Comparison of ENCODE assay signal across 19 mouse cellular contexts in genomic region chr9:24461379-24461961, GRCm38 (mm10). TPM values are rescaled to one million over a fixed set of nuclear protein-coding genes. Genes with fewer than 3 reads are reported as not detected.
DNase-seq lines count a peak whose midpoint lies in the region; ATAC-seq and TF ChIP-seq lines count a peak whose summit lies in the region.
"Had no signal": no experiment of that assay in that cellular context is flagged by ENCODE, and none has a peak within 500 bp of the region (broad histone marks: within the 10 kb centered on the region; RNA-seq: fewer than 3 reads in every experiment).

No protein-coding gene starts in this region.

- no peaks in the 10 kb centered on the region for H3K36me3 ChIP-seq in hindbrain, postnatal 0 days (ENCODE audit: insufficient read depth, low read length)
- H3K36me3 ChIP-seq in hindbrain, embryonic 12.5 days, result no peaks in the 10 kb centered on the region
- H3K36me3 ChIP-seq in midbrain, embryonic 15.5 days (replicated peaks), result no peaks in the 10 kb centered on the region
- 0 out of 2 replicates have a peak, but pooled peaks cover 7% of the 10 kb centered on the region for H3K36me3 ChIP-seq in midbrain, embryonic 10.5 days
- H3K36me3 ChIP-seq in midbrain, postnatal 0 days (ENCODE audit: insufficient read depth, low read length), result no peaks in the 10 kb centered on the region
- H3K36me3 ChIP-seq: embryonic facial prominence, embryonic 12.5 days had no signal

- H3K9ac ChIP-seq in hindbrain, postnatal 0 days (replicated peaks; ENCODE audit: low read length), result no peak overlapping the region
- no peak overlapping the region for H3K9ac ChIP-seq in hindbrain, embryonic 12.5 days
- H3K9ac ChIP-seq in midbrain, embryonic 15.5 days, result no peak overlapping the region
- H3K9ac ChIP-seq in midbrain, postnatal 0 days (replicated peaks; ENCODE audit: low read length, poor library complexity, severe bottlenecking), result no peak overlapping the region
- H3K9ac ChIP-seq: embryonic facial prominence, embryonic 12.5 days; heart, embryonic 13.5 days; hindbrain, embryonic 14.5 days had no signal

- H3K27ac ChIP-seq in hindbrain, postnatal 0 days, result no peak overlapping the region
- H3K27ac ChIP-seq in hindbrain, embryonic 12.5 days, result no peak overlapping the region
- no peak overlapping the region for H3K27ac ChIP-seq in midbrain, embryonic 15.5 days
- H3K27ac ChIP-seq in midbrain, embryonic 10.5 days (replicated peaks), result no peak overlapping the region
- H3K27ac ChIP-seq in midbrain, postnatal 0 days (ENCODE audit: low read depth, low read length), result 0 out of 2 replicates have a peak overlapping the region, but pooled peaks have one; percentile 20
- H3K27ac ChIP-seq: embryonic facial prominence, embryonic 12.5 days; heart, embryonic 13.5 days; hindbrain, embryonic 14.5 days had no signal

- no peak for TF ChIP-seq CTCF in hindbrain, postnatal 0 days (IDR thresholded peaks at IDR 0.05; ENCODE audit: low read depth)
- TF ChIP-seq CTCF in midbrain, postnatal 0 days (IDR thresholded peaks at IDR 0.05), result no peak

- H3K4me2 ChIP-seq in hindbrain, postnatal 0 days (ENCODE audit: low read depth, low read length), result no peak overlapping the region
- no peak overlapping the region for H3K4me2 ChIP-seq in hindbrain, embryonic 12.5 days (replicated peaks)
- no peak overlapping the region for H3K4me2 ChIP-seq in midbrain, embryonic 15.5 days
- no peak overlapping the region for H3K4me2 ChIP-seq in midbrain, postnatal 0 days (ENCODE audit: low read depth, low read length, poor library complexity, severe bottlenecking)
- H3K4me2 ChIP-seq: embryonic facial prominence, embryonic 12.5 days; heart, embryonic 13.5 days; hindbrain, embryonic 14.5 days had no signal

- H3K27me3 ChIP-seq in hindbrain, postnatal 0 days (ENCODE audit: insufficient read depth, low read length), result no peaks in the 10 kb centered on the region
- no peaks in the 10 kb centered on the region for H3K27me3 ChIP-seq in hindbrain, embryonic 12.5 days
- H3K27me3 ChIP-seq in midbrain, embryonic 15.5 days (replicated peaks), result no peaks in the 10 kb centered on the region
- no peaks in the 10 kb centered on the region for H3K27me3 ChIP-seq in midbrain, embryonic 10.5 days (ENCODE audit: low read depth, poor library complexity, severe bottlenecking)
- H3K27me3 ChIP-seq in midbrain, postnatal 0 days (ENCODE audit: insufficient read depth, low read length), result no peaks in the 10 kb centered on the region
- H3K27me3 ChIP-seq: embryonic facial prominence, embryonic 12.5 days; heart, embryonic 13.5 days had no signal

- H3K9me3 ChIP-seq in hindbrain, postnatal 0 days (ENCODE audit: low read length), result no peaks in the 10 kb centered on the region
- H3K9me3 ChIP-seq in hindbrain, embryonic 12.5 days (replicated peaks), result no peaks in the 10 kb centered on the region
- no peaks in the 10 kb centered on the region for H3K9me3 ChIP-seq in midbrain, embryonic 15.5 days
- H3K9me3 ChIP-seq in midbrain, embryonic 10.5 days (replicated peaks), result no peaks in the 10 kb centered on the region
- H3K9me3 ChIP-seq in midbrain, postnatal 0 days (ENCODE audit: low read length), result no peaks in the 10 kb centered on the region
- H3K9me3 ChIP-seq: embryonic facial prominence, embryonic 12.5 days; heart, embryonic 13.5 days had no signal

- no peak overlapping the region for H3K4me3 ChIP-seq in hindbrain, postnatal 0 days (ENCODE audit: low read length)
- H3K4me3 ChIP-seq in hindbrain, embryonic 12.5 days, result no peak overlapping the region
- H3K4me3 ChIP-seq in midbrain, embryonic 15.5 days, result no peak overlapping the region
- no peak overlapping the region for H3K4me3 ChIP-seq in midbrain, embryonic 10.5 days
- H3K4me3 ChIP-seq in midbrain, postnatal 0 days (ENCODE audit: low read depth, low read length), result no peak overlapping the region
- H3K4me3 ChIP-seq: embryonic facial prominence, embryonic 12.5 days; heart, embryonic 13.5 days had no signal

- peak; percentile 43; the same call in 1 of the 2 replicates for ATAC-seq in hindbrain, postnatal 0 days
- no peak for ATAC-seq in hindbrain, embryonic 12.5 days (ENCODE audit: low FRiP score)
- 0 out of 2 replicates have a peak, but pooled peaks have one; percentile 6 for ATAC-seq in midbrain, embryonic 15.5 days (replicated peaks)
- no peak for ATAC-seq in midbrain, postnatal 0 days (ENCODE audit: low FRiP score)
- ATAC-seq: forebrain, embryonic 16.5 days; inflammation-experienced regulatory T-cells, adult 6 months had no signal

- H3K4me1 ChIP-seq in hindbrain, postnatal 0 days (ENCODE audit: insufficient read depth, low read length), result no peaks in the 10 kb centered on the region
- no peaks in the 10 kb centered on the region for H3K4me1 ChIP-seq in hindbrain, embryonic 12.5 days
- H3K4me1 ChIP-seq in midbrain, embryonic 15.5 days, result no peaks in the 10 kb centered on the region
- H3K4me1 ChIP-seq in midbrain, embryonic 10.5 days, result no peaks in the 10 kb centered on the region
- H3K4me1 ChIP-seq in midbrain, postnatal 0 days (ENCODE audit: insufficient read depth, low read length), result no peaks in the 10 kb centered on the region
- H3K4me1 ChIP-seq: embryonic facial prominence, embryonic 12.5 days; heart, embryonic 13.5 days had no signal

- 75% methylated on average over 9 of the region's 9 CpGs for whole genome bisulfite sequencing in hindbrain, postnatal 0 days
- WGBS in hindbrain, embryonic 12.5 days, result 88% methylated on average over 9 of the region's 9 CpGs
- WGBS in midbrain, embryonic 15.5 days, result 74% methylated on average over 9 of the region's 9 CpGs
- 93% methylated on average over 9 of the region's 9 CpGs for WGBS in midbrain, embryonic 10.5 days
- WGBS in midbrain, postnatal 0 days, result 76% methylated on average over 9 of the region's 9 CpGs

- peak; percentile 4 for DNase-seq in hindbrain, postnatal 0 days (ENCODE audit: low spot score)
- no peak for DNase-seq in midbrain, embryonic 10.5 days (ENCODE audit: low spot score)
- DNase-seq in midbrain, postnatal 0 days (ENCODE audit: low spot score), result peak; percentile 19
- DNase-seq in ovary, postnatal 10 days (ENCODE audit: low spot score), result no peak
- DNase-seq: adrenal gland, adult 2 months; adrenal gland, postnatal 25 days; cerebellum, adult 11 months; cerebellum, adult 8-10 months; cerebellum, postnatal 25 days; gastrocnemius, postnatal 36 days; heart, adult 11 months; heart, postnatal 4 days had no signal

RNA-seq across cellular contexts. Expression of gene Dpy19l1, which starts 41.5 kb away (rescaled TPM):
- 47.9 and 56.4 TPM in 2 replicates for total RNA-seq in hindbrain, postnatal 0 days (2014; rRNA removed)
- 15.6 and 16.6 TPM in 2 replicates for polyA plus RNA-seq in hindbrain, postnatal 0 days (2015; fragmentation: Nextera tagmentation; extraction: Ambion mirVana)
- 16.3 and 17.0 TPM in 2 replicates for polyA plus RNA-seq in hindbrain, embryonic 12.5 days (2016; fragmentation: Nextera tagmentation; extraction: Ambion mirVana)
- 12.3 and 13.9 TPM in 2 replicates for polyA plus RNA-seq in midbrain, embryonic 15.5 days (2015; fragmentation: Nextera tagmentation; extraction: Ambion mirVana)
- 7.6 and 9.6 TPM in 2 replicates for polyA plus RNA-seq in midbrain, embryonic 10.5 days (2016; fragmentation: Nextera tagmentation; extraction: Ambion mirVana)
- 47.3 and 49.0 TPM in 2 replicates for total RNA-seq in midbrain, postnatal 0 days (2014; rRNA removed)
- 14.4 and 16.8 TPM in 2 replicates for polyA plus RNA-seq in midbrain, postnatal 0 days (2015; fragmentation: Nextera tagmentation; extraction: Ambion mirVana)

Comparison
In these comparisons a context has a peak if more than half of its experiments do, and no peak if none do; other contexts are left out.
1. ATAC-seq: peak in hindbrain, postnatal 0 days (single experiment) and midbrain, embryonic 15.5 days (single experiment); none in hindbrain, embryonic 12.5 days (single experiment) and midbrain, postnatal 0 days (single experiment).
2. DNase-seq: peak in hindbrain, postnatal 0 days (single experiment) and midbrain, postnatal 0 days (single experiment); none in midbrain, embryonic 10.5 days (single experiment) and ovary, postnatal 10 days (single experiment).